In genomic region chr6:24272821-24273220, GRCm38 (mm10) we compare ENCODE assay signal across 23 mouse cellular contexts.
DNase-seq lines count a peak whose midpoint lies in the region; ATAC-seq and TF ChIP-seq lines count a peak whose summit lies in the region.
"Had no signal": no experiment of that assay in that cellular context is flagged by ENCODE, and none has a peak within 500 bp of the region (broad histone marks: within the 10 kb centered on the region; RNA-seq: fewer than 3 reads in every experiment).

No protein-coding gene starts in this region.

- WGBS in hindbrain, embryonic 16.5 days, result 62% methylated on average over 5 of the region's 5 CpGs
- WGBS in hindbrain, embryonic 14.5 days, result 74% methylated on average over 5 of the region's 5 CpGs
- WGBS in midbrain, postnatal 0 days, result 69% methylated on average over 5 of the region's 5 CpGs
- WGBS in midbrain, embryonic 16.5 days, result 71% methylated on average over 5 of the region's 5 CpGs

- peak; percentile 77 for ATAC-seq in hindbrain, embryonic 16.5 days
- ATAC-seq in hindbrain, embryonic 14.5 days (ENCODE audit: low FRiP score), result no peak
- ATAC-seq in midbrain, postnatal 0 days (ENCODE audit: low FRiP score), result no peak
- ATAC-seq in midbrain, embryonic 16.5 days, result no peak
- ATAC-seq: forebrain, embryonic 16.5 days; inflammation-experienced regulatory T-cells, adult 6 months; liver, postnatal 0 days; lung, postnatal 0 days; Patski had no signal

- no peaks in the 10 kb centered on the region for H3K4me1 ChIP-seq in hindbrain, embryonic 16.5 days (ENCODE audit: control insufficient read depth, insufficient read depth, low read depth, low read length)
- H3K4me1 ChIP-seq in hindbrain, embryonic 14.5 days (replicated peaks; ENCODE audit: control insufficient read depth, insufficient read depth, low read length), result no peaks in the 10 kb centered on the region
- no peaks in the 10 kb centered on the region for H3K4me1 ChIP-seq in midbrain, postnatal 0 days (ENCODE audit: insufficient read depth, low read length)
- peaks cover 2% of the 10 kb centered on the region; the same call in 1 of the 2 replicates for H3K4me1 ChIP-seq in midbrain, embryonic 16.5 days (ENCODE audit: control insufficient read depth, insufficient read depth, low read length)
- H3K4me1 ChIP-seq: heart, embryonic 10.5 days; hindbrain, embryonic 10.5 days had no signal

- H3K9me3 ChIP-seq in hindbrain, embryonic 16.5 days (ENCODE audit: control insufficient read depth, low read length), result no peaks in the 10 kb centered on the region
- no peaks in the 10 kb centered on the region for H3K9me3 ChIP-seq in hindbrain, embryonic 14.5 days (ENCODE audit: control insufficient read depth, low read length)
- no peaks in the 10 kb centered on the region for H3K9me3 ChIP-seq in midbrain, postnatal 0 days (ENCODE audit: low read length)
- H3K9me3 ChIP-seq in midbrain, embryonic 16.5 days (replicated peaks; ENCODE audit: control insufficient read depth, low read length, poor library complexity, severe bottlenecking), result no peaks in the 10 kb centered on the region
- H3K9me3 ChIP-seq: G1E; heart, embryonic 10.5 days; hindbrain, embryonic 10.5 days had no signal

- H3K27me3 ChIP-seq in hindbrain, embryonic 16.5 days (replicated peaks; ENCODE audit: control insufficient read depth, insufficient read depth, low read length), result no peaks in the 10 kb centered on the region
- H3K27me3 ChIP-seq in hindbrain, embryonic 14.5 days (ENCODE audit: control insufficient read depth, insufficient read depth, low read length), result no peaks in the 10 kb centered on the region
- no peaks in the 10 kb centered on the region for H3K27me3 ChIP-seq in midbrain, postnatal 0 days (ENCODE audit: insufficient read depth, low read length)
- no peaks in the 10 kb centered on the region for H3K27me3 ChIP-seq in midbrain, embryonic 16.5 days (ENCODE audit: control insufficient read depth, insufficient read depth, low read depth, low read length)
- H3K27me3 ChIP-seq: CH12.LX, Patski had no signal

- no peak for TF ChIP-seq CTCF in midbrain, postnatal 0 days (IDR thresholded peaks at IDR 0.05)

- no peak for DNase-seq in hindbrain, embryonic 14.5 days (ENCODE audit: low spot score)
- DNase-seq in midbrain, postnatal 0 days (ENCODE audit: low spot score), result peak; percentile 32
- peak; percentile 8 to 58 for DNase-seq in layer of hippocampus, adult 18-20 months (ENCODE audit: low spot score in 2 of 2)
- peak; percentile 2 to 5 for DNase-seq in layer of hippocampus, postnatal 36 days
- no peak for DNase-seq in embryo, embryonic 10 days (ENCODE audit: low spot score)
- DNase-seq: B cell, adult 2 months; cerebellum, adult 8-10 months; cerebellum, postnatal 36 days; kidney, adult 2 months; liver, postnatal 0 days had no signal

- no peak overlapping the region for H3K27ac ChIP-seq in hindbrain, embryonic 16.5 days (ENCODE audit: low read depth, low read length)
- no peak overlapping the region for H3K27ac ChIP-seq in hindbrain, embryonic 14.5 days
- H3K27ac ChIP-seq in midbrain, postnatal 0 days (ENCODE audit: low read depth, low read length), result no peak overlapping the region
- no peak overlapping the region for H3K27ac ChIP-seq in midbrain, embryonic 16.5 days (ENCODE audit: low read length)
- H3K27ac ChIP-seq: heart, embryonic 10.5 days; hindbrain, embryonic 10.5 days; kidney, postnatal 0 days had no signal

- H3K9ac ChIP-seq in hindbrain, embryonic 16.5 days (ENCODE audit: low read depth, low read length), result no peak overlapping the region
- H3K9ac ChIP-seq in hindbrain, embryonic 14.5 days, result no peak overlapping the region
- no peak overlapping the region for H3K9ac ChIP-seq in midbrain, postnatal 0 days (replicated peaks; ENCODE audit: low read length, poor library complexity, severe bottlenecking)
- H3K9ac ChIP-seq in midbrain, embryonic 16.5 days (ENCODE audit: low read depth, low read length), result no peak overlapping the region
- H3K9ac ChIP-seq: liver, postnatal 0 days had no signal

- H3K36me3 ChIP-seq in hindbrain, embryonic 16.5 days (ENCODE audit: control insufficient read depth, insufficient read depth, low read length), result no peaks in the 10 kb centered on the region
- no peaks in the 10 kb centered on the region for H3K36me3 ChIP-seq in hindbrain, embryonic 14.5 days (replicated peaks; ENCODE audit: control insufficient read depth, insufficient read depth)
- H3K36me3 ChIP-seq in midbrain, postnatal 0 days (ENCODE audit: insufficient read depth, low read length), result no peaks in the 10 kb centered on the region
- H3K36me3 ChIP-seq in midbrain, embryonic 16.5 days (ENCODE audit: control insufficient read depth, insufficient read depth, low read length), result no peaks in the 10 kb centered on the region
- H3K36me3 ChIP-seq: G1E; heart, embryonic 10.5 days; hindbrain, embryonic 10.5 days had no signal

- no peak overlapping the region for H3K4me3 ChIP-seq in hindbrain, embryonic 16.5 days (ENCODE audit: low read length)
- no peak overlapping the region for H3K4me3 ChIP-seq in hindbrain, embryonic 14.5 days (replicated peaks; ENCODE audit: low read length)
- no peak overlapping the region for H3K4me3 ChIP-seq in midbrain, postnatal 0 days (ENCODE audit: low read depth, low read length)
- H3K4me3 ChIP-seq in midbrain, embryonic 16.5 days (ENCODE audit: low read depth, low read length), result no peak overlapping the region
- H3K4me3 ChIP-seq: heart, embryonic 10.5 days; hindbrain, embryonic 10.5 days; myocyte had no signal

- no peak overlapping the region for H3K4me2 ChIP-seq in hindbrain, embryonic 16.5 days (ENCODE audit: low read length)
- H3K4me2 ChIP-seq in hindbrain, embryonic 14.5 days (replicated peaks), result no peak overlapping the region
- no peak overlapping the region for H3K4me2 ChIP-seq in midbrain, postnatal 0 days (ENCODE audit: low read depth, low read length, poor library complexity, severe bottlenecking)
- no peak overlapping the region for H3K4me2 ChIP-seq in midbrain, embryonic 16.5 days (ENCODE audit: low read length)
- H3K4me2 ChIP-seq: midbrain, embryonic 11.5 days had no signal

Comparison
In these comparisons a context has a peak if more than half of its experiments do, and no peak if none do; other contexts are left out.
1. DNase-seq: peak in midbrain, postnatal 0 days (single experiment), layer of hippocampus, adult 18-20 months (2 of 2) and layer of hippocampus, postnatal 36 days (2 of 2); none in hindbrain, embryonic 14.5 days (single experiment) and embryo, embryonic 10 days (single experiment).